Mouse (Mus musculus) heart, postnatal 4 days (tissue): ENCODE results near the gene Nfasc. TPM values are rescaled to one million over a fixed set of nuclear protein-coding genes. Genes with fewer than 3 reads are reported as not detected.

ENCODE experiments used
- DNase-seq: peaks from one replicate; pipeline ENCODE4 v3.0.0; 2021
- total RNA-seq, 2 experiments: library from RNA; stranded (reverse); gene quantifications; 2 replicates each; pipeline ENCODE4 v1.2.3; 2021

Nfasc gene
- total RNA-seq, 2 experiments from 2014 or later: 1.0 to 1.1 TPM

- DNase-seq: no peak
These were observed 100.4 kb downstream of the Nfasc start for GRCm38 (mm10) chr1:132641049-132641795.

- no peak for DNase-seq
These were observed 101.3 kb downstream of the Nfasc start for GRCm38 (mm10) chr1:132640256-132640655.

GRCm38 (mm10) chr1:132637346-132637745, 104.3 kb downstream of the Nfasc start:
- no peak for DNase-seq

GRCm38 (mm10) chr1:132629611-132630370, 111.8 kb downstream of the Nfasc start:
- peak; percentile 53 for DNase-seq

- no peak for DNase-seq
These were observed 113.0 kb downstream of the Nfasc start for GRCm38 (mm10) chr1:132628599-132628998.

GRCm38 (mm10) chr1:132628183-132628582, 113.4 kb downstream of the Nfasc start:
- no peak for DNase-seq

- no peak for DNase-seq
These were observed 115.4 kb downstream of the Nfasc start for GRCm38 (mm10) chr1:132626125-132626756.

GRCm38 (mm10) chr1:132625034-132625433, 116.6 kb downstream of the Nfasc start:
- DNase-seq: no peak

GRCm38 (mm10) chr1:132624466-132624865, 117.1 kb downstream of the Nfasc start:
- DNase-seq: no peak

- DNase-seq: no peak
These were observed 117.8 kb downstream of the Nfasc start for GRCm38 (mm10) chr1:132623641-132624336.

- no peak for DNase-seq
These were observed 129.5 kb downstream of the Nfasc start for GRCm38 (mm10) chr1:132612066-132612465.

- DNase-seq: peak; percentile 73
These were observed 132.5 kb downstream of the Nfasc start for GRCm38 (mm10) chr1:132609048-132609634.

GRCm38 (mm10) chr1:132602161-132602560, 139.4 kb downstream of the Nfasc start:
- no peak for DNase-seq

- no peak for DNase-seq
These were observed 143.6 kb downstream of the Nfasc start for GRCm38 (mm10) chr1:132598024-132598423.

- no peak for DNase-seq
These were observed 145.9 kb downstream of the Nfasc start for GRCm38 (mm10) chr1:132595741-132596140.

GRCm38 (mm10) chr1:132594587-132594986, 147.0 kb downstream of the Nfasc start:
- peak; percentile 78 for DNase-seq

- DNase-seq: no peak
These were observed 149.5 kb downstream of the Nfasc start for GRCm38 (mm10) chr1:132592145-132592544.

- no peak for DNase-seq
These were observed 150.1 kb downstream of the Nfasc start for GRCm38 (mm10) chr1:132591399-132591930.

- DNase-seq: no peak
These were observed 154.9 kb downstream of the Nfasc start for GRCm38 (mm10) chr1:132586679-132587201.

- DNase-seq: no peak
These were observed 156.2 kb downstream of the Nfasc start for GRCm38 (mm10) chr1:132585376-132585775.

GRCm38 (mm10) chr1:132582998-132583604, 158.5 kb downstream of the Nfasc start:
- DNase-seq: no peak
